Mouse (Mus musculus): ENCODE measurements around the gene Gm21903. TPM values are rescaled to one million over a fixed set of nuclear protein-coding genes. Genes with fewer than 3 reads are reported as not detected.

Gm21903 gene
- polyA plus RNA-seq (2017; shearing (Covaris generic)), result not detected

DNA sequence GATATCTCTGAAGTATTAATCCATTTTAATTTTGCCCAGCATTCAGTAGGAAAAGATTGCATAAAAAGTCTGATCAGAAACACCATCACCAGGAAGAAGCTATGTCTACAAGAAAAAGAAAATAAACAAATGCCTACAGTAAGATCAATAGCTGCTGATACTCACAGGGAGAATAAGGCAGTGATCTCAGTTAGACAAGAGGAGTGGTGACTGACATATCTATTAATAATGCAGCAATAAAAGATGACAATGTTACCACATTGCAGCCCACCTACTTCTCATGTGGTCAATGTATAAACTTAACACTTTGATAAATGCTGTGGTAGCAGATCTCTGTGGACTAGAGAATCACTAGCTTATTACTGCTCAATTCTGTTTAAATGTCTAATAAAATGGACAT is at the start of gene Gm21903:
Gm21903 (minus strand) TSS at position 101 of the 400 bp plus-strand sequence.

DNA sequence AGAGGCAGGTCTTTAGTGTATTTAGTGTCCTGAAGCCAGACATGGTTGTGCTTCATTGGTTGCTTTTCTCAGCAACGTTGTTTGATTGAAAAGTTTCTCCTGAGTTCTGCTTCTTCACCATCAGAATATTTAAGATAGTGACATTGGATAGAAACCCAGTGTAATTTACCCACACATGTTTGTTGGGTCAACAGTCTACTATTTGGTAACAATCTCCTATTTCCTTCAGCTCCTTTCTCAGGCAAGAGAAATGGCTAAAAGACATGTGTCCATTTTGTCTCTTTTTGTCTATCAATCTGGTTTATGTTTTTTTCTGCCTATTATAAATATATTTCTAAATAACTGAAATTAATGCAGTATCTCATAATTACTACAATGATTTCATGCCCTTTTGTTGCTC is 33.8 kb upstream of the Gm21903 start, which contains the start of gene Esp23:
Esp23 (minus strand) TSS at position 101 of the 400 bp plus-strand sequence.

DNA sequence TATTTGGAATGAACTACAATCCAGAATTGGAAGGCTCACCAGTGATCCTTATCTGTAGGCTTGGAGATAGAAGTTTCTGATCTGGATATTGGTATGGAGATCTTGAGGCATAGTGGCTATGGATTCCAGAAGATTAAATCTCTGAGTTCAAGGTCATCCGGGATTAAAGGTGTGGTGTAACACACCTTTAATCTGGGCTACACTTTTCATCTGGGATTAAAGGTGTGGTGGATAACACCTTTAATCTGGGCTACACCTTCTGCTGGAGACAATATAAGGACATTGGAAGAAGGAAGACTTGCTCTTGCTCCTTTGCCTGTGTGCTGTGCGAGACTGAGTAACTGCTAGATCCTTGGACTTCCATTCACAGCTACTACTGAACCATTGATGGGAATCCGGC is 6.7 kb downstream of the Gm21903 start, which contains the start of gene Esp24:
Esp24 (plus strand) TSS at position 301 of the 400 bp plus-strand sequence.

Other genes with a start within 250 kb of the Gm21903 start
- not detected for gene Esp24, start 6.6 kb downstream of the Gm21903 start, polyA plus RNA-seq (2017; shearing (Covaris generic))
- gene Esp23, start 33.7 kb upstream of the Gm21903 start, polyA plus RNA-seq (2017; shearing (Covaris generic)), result not detected
- not detected for gene Esp22, start 52.0 kb upstream of the Gm21903 start, polyA plus RNA-seq (2017; shearing (Covaris generic))

Data from activated CD4-positive, CD25-positive, alpha-beta regulatory T cell (primary cell).